Mouse (Mus musculus): Measurements from ENCODE around the gene Slc2a9. TPM values are rescaled to one million over a fixed set of nuclear protein-coding genes. Genes with fewer than 3 reads are reported as not detected.

Slc2a9 gene
- polyA plus RNA-seq, 1 experiment, result 9.7 TPM

DNA sequence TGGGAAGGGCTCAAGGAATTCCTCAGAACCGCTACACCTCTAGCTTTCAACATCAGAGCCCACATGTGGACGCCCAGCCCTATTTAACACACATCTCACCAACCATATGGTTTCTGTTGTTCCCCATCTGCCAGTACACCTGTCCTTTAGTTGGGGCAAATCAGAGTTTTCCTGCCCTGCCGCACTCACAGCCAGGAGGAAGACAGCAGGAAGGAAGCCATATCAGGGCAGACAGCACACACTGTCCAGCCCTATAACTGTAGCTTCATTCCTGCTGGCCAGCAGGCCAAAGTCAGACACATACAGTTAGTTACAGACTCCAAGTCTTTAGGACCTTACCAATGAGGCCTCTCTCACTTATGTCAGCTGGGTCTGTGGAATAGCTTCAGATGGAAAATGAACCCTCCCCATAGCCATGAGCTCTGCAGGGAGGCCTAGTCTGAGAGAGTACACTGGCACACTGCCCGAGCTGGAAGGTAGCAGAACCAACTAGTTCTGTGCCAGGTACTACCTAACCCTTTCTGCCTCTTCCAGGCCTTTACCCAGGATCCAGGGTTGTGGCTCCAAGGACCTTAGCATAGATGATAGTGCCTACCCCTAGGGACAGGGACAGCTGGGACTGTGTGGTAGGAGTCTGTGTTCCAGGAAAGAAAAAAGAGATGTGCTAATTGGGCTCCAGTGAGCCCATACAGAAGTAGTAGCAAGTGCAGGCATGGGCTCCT, 40.7 kb upstream of the Slc2a9 start:
- H3K36me3 ChIP-seq (ENCODE audit: control insufficient read depth, insufficient read depth, low read length), result peaks cover 8% of the 10 kb centered on the region
- H3K4me1 ChIP-seq (ENCODE audit: control insufficient read depth, insufficient read depth, low read length), result no peaks in the 10 kb centered on the region
- 81% methylated on average over 4 of the region's 4 CpGs for WGBS
- no peaks in the 10 kb centered on the region for H3K27me3 ChIP-seq (replicated peaks; ENCODE audit: control insufficient read depth, insufficient read depth, low read length)
- no peak overlapping the region for H3K4me3 ChIP-seq (ENCODE audit: insufficient read depth, low read depth, low read length)
- no peak overlapping the region for H3K27ac ChIP-seq (ENCODE audit: insufficient read depth, low read depth, low read length)
- TF ChIP-seq CTCF (conservative IDR thresholded peaks at IDR 0.05; ENCODE audit: insufficient read depth, insufficient read length, low read depth, low read length), result no peak
- TF ChIP-seq POLR2A (IDR thresholded peaks at IDR 0.05; ENCODE audit: low read depth, low read length), result no peak
- DNase-seq, result peak; percentile 75

DNA sequence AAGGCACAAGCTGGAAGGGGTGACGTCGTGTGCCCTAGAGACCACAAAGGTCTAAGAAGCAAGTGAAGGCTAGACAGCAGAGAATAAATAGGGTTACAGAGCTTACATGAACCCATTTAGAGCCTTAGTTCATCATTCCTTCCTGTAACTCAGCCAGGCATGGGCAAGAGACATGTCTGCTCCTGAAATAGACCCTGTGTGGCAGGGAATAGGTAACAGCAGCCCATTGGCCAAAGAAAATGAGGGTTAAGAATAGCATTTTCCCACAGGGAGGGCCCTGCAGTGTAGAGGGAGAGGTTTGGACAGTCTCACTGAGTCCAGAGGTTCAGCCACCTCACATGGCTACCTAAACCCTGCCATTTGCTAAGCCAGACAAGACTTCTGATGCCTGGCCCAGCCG, 38.8 kb upstream of the Slc2a9 start:
- Histone ChIP-seq H3K27me3 (replicated peaks; ENCODE audit: control insufficient read depth, insufficient read depth, low read length) (no peaks in the 10 kb centered on the region), H3K4me3 (ENCODE audit: insufficient read depth, low read depth, low read length) (no peak overlapping the region), H3K27ac (ENCODE audit: insufficient read depth, low read depth, low read length) (no peak overlapping the region), H3K4me1 (ENCODE audit: control insufficient read depth, insufficient read depth, low read length) (no peaks in the 10 kb centered on the region), H3K36me3 (ENCODE audit: control insufficient read depth, insufficient read depth, low read length) (peaks cover 10% of the 10 kb centered on the region)
- DNase-seq, result peak; percentile 24
- TF ChIP-seq CTCF (conservative IDR thresholded peaks at IDR 0.05; ENCODE audit: insufficient read depth, insufficient read length, low read depth, low read length), result no peak
- TF ChIP-seq POLR2A (IDR thresholded peaks at IDR 0.05; ENCODE audit: low read depth, low read length), result no peak
- 93% methylated on average over 3 of the region's 3 CpGs for WGBS

DNA sequence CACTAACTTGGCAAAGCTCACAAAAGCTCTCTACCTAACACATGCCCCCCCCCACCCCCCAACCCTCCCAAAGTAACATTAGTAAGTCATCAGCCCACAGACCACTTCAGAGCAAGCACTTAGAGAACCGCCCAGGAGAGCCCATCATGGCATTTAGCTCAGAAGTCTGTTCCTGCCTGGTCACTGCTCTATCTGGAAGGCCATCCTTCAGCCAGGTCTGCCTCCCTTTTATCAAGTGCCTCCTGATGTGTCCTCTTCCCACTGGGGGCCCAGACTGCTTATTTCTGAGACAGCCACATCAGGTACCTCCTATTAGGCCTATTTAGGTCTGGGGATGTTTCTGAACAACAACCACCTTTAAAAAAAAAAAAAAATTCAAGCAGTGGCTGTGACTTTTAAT, 38.0 kb upstream of the Slc2a9 start:
- peaks cover 9% of the 10 kb centered on the region for H3K36me3 ChIP-seq (ENCODE audit: control insufficient read depth, insufficient read depth, low read length)
- H3K4me3 ChIP-seq (ENCODE audit: insufficient read depth, low read depth, low read length), result no peak overlapping the region
- WGBS, result 92% methylated on average over 1 of the region's 1 CpGs
- H3K27ac ChIP-seq (ENCODE audit: insufficient read depth, low read depth, low read length), result no peak overlapping the region
- no peaks in the 10 kb centered on the region for H3K27me3 ChIP-seq (replicated peaks; ENCODE audit: control insufficient read depth, insufficient read depth, low read length)
- H3K4me1 ChIP-seq (ENCODE audit: control insufficient read depth, insufficient read depth, low read length), result no peaks in the 10 kb centered on the region
- TF ChIP-seq CTCF (conservative IDR thresholded peaks at IDR 0.05; ENCODE audit: insufficient read depth, insufficient read length, low read depth, low read length), result no peak
- TF ChIP-seq POLR2A (IDR thresholded peaks at IDR 0.05; ENCODE audit: low read depth, low read length), result no peak
- no peak for DNase-seq

DNA sequence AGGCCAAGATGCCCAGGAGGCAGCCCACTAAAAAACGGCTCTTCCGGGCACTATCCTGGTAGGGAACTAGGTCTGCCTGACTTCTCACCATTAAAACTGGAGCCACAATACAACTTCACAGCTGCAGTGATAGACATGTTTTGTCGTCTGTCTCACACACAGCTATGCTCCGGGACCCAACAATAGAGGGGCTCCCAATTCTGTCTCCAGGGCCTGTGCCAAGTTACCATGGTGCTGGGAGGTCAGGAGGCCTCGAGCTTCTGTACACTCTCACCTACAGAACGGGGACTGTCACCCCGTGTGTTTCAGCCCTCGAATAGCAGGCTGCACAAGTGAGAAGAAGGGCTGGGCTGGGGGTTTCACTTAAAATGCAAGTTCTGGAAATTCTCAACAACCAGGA, 35.6 kb upstream of the Slc2a9 start:
- Histone ChIP-seq H3K27me3 (replicated peaks; ENCODE audit: control insufficient read depth, insufficient read depth, low read length) (no peaks in the 10 kb centered on the region), H3K4me3 (ENCODE audit: insufficient read depth, low read depth, low read length) (no peak overlapping the region), H3K36me3 (ENCODE audit: control insufficient read depth, insufficient read depth, low read length) (peaks cover 9% of the 10 kb centered on the region), H3K4me1 (ENCODE audit: control insufficient read depth, insufficient read depth, low read length) (no peaks in the 10 kb centered on the region), H3K27ac (ENCODE audit: insufficient read depth, low read depth, low read length) (no peak overlapping the region)
- no peak for TF ChIP-seq CTCF (conservative IDR thresholded peaks at IDR 0.05; ENCODE audit: insufficient read depth, insufficient read length, low read depth, low read length)
- TF ChIP-seq POLR2A (IDR thresholded peaks at IDR 0.05; ENCODE audit: low read depth, low read length), result no peak
- no peak for DNase-seq
- 88% methylated on average over 8 of the region's 8 CpGs for WGBS

DNA sequence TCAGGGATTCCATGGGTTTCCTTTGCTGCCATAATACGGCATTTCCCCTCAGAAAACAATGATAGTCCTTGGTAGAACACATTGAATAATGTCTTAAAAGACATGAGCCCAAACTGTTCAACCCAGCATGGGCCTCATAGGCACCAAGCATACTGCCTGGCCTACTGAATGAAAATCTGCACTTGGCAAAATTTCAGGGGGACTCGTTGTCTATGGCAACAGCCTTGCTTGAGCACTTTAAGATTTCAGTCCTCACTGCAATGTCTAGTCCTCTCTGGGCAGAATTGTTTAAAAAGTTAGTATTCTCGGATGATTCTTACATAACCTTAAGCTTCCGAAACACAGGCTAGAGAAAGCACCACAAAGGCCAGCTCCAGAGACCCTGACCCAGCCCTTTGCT, 34.9 kb upstream of the Slc2a9 start:
- Histone ChIP-seq H3K27me3 (replicated peaks; ENCODE audit: control insufficient read depth, insufficient read depth, low read length) (no peaks in the 10 kb centered on the region), H3K27ac (ENCODE audit: insufficient read depth, low read depth, low read length) (no peak overlapping the region), H3K4me3 (ENCODE audit: insufficient read depth, low read depth, low read length) (no peak overlapping the region), H3K36me3 (ENCODE audit: control insufficient read depth, insufficient read depth, low read length) (peaks cover 9% of the 10 kb centered on the region), H3K4me1 (ENCODE audit: control insufficient read depth, insufficient read depth, low read length) (no peaks in the 10 kb centered on the region)
- 85% methylated on average over 4 of the region's 4 CpGs for WGBS
- no peak for TF ChIP-seq POLR2A (IDR thresholded peaks at IDR 0.05; ENCODE audit: low read depth, low read length)
- TF ChIP-seq CTCF (conservative IDR thresholded peaks at IDR 0.05; ENCODE audit: insufficient read depth, insufficient read length, low read depth, low read length), result no peak
- no peak for DNase-seq

DNA sequence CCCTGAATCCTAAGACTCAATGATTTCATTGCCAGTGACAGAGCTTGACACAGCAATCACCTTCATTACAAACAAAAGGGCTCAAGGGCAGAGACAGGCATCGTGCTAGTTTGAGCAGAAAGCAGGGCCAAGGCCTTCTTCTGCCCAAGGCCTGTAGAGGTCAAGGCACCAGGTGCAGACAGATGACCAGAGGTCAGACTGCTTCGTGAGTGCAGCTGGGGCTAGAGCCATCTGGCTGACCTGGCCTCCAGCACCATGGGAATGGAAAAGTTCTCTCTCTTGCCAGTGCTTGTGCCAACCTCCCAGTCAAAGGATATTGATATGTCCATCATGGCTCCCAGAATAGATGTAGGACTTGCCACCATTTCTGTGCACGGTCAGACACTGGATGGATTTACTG, 33.9 kb upstream of the Slc2a9 start:
- Histone ChIP-seq H3K4me1 (ENCODE audit: control insufficient read depth, insufficient read depth, low read length) (no peaks in the 10 kb centered on the region), H3K4me3 (ENCODE audit: insufficient read depth, low read depth, low read length) (no peak overlapping the region), H3K36me3 (ENCODE audit: control insufficient read depth, insufficient read depth, low read length) (peaks cover 9% of the 10 kb centered on the region), H3K27me3 (replicated peaks; ENCODE audit: control insufficient read depth, insufficient read depth, low read length) (no peaks in the 10 kb centered on the region), H3K27ac (ENCODE audit: insufficient read depth, low read depth, low read length) (no peak overlapping the region)
- DNase-seq, result no peak
- whole genome bisulfite sequencing, result 73% methylated on average over 3 of the region's 3 CpGs
- TF ChIP-seq POLR2A (IDR thresholded peaks at IDR 0.05; ENCODE audit: low read depth, low read length), result no peak
- TF ChIP-seq CTCF (conservative IDR thresholded peaks at IDR 0.05; ENCODE audit: insufficient read depth, insufficient read length, low read depth, low read length), result no peak

DNA sequence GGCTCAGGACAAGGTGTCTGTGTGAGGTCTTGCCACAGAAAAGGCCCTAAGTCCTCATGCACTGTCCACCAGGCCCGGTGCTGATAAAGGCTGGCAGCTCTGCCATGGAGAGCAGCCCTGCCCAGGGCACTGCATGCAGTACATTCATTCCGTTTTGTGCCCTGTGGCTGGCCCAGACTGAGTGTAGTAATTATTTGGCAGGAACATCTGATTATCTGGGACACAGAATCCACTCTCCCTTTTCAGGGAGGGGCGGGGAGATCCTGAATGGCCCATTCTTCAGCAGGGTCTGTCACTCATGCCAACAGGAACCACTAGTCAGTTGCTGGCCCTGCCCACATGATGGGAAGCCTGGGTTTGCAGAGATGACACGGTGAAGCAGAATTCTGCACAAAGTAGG, 29.1 kb upstream of the Slc2a9 start:
- no peak for DNase-seq
- Histone ChIP-seq H3K4me1 (ENCODE audit: control insufficient read depth, insufficient read depth, low read length) (no peaks in the 10 kb centered on the region), H3K27ac (ENCODE audit: insufficient read depth, low read depth, low read length) (no peak overlapping the region), H3K36me3 (ENCODE audit: control insufficient read depth, insufficient read depth, low read length) (peaks cover 4% of the 10 kb centered on the region), H3K4me3 (ENCODE audit: insufficient read depth, low read depth, low read length) (no peak overlapping the region), H3K27me3 (replicated peaks; ENCODE audit: control insufficient read depth, insufficient read depth, low read length) (no peaks in the 10 kb centered on the region)
- TF ChIP-seq POLR2A (IDR thresholded peaks at IDR 0.05; ENCODE audit: low read depth, low read length), result no peak
- no peak for TF ChIP-seq CTCF (conservative IDR thresholded peaks at IDR 0.05; ENCODE audit: insufficient read depth, insufficient read length, low read depth, low read length)
- 92% methylated on average over 4 of the region's 4 CpGs for WGBS

Data from kidney, adult 2 months (tissue).